Mouse (Mus musculus) neural tube, embryonic 14.5 days (tissue): Measurements from ENCODE around the gene Hist2h3c1. TPM values are rescaled to one million over a fixed set of nuclear protein-coding genes. Genes with fewer than 3 reads are reported as not detected.
"Not testable (repeated sequence)": the region's sequence is repeated elsewhere in the genome, so short reads cannot be mapped to it uniquely, and the experiment has no call there.

Source experiments
- ATAC-seq: fragments of 200-750 bp; cut with Nextera tagmentation; 2 replicates; pipeline ENCODE4 v1.8.0; 2017; ENCODE audit warnings: low read depth, mild to moderate bottlenecking, moderate TSS enrichment, moderate library complexity
- H3K27ac ChIP-seq: fragments of 300-500 bp; sonication (generic); 2 replicates; pipeline ENCODE4 v1.5.1; 2014; ENCODE audit warnings: low read depth, mild to moderate bottlenecking, control low read depth, low read length, moderate library complexity, mixed read lengths
- H3K27me3 ChIP-seq: fragments of 300-500 bp; sonication (generic); 2 replicates; pipeline ENCODE4 v1.6.1; 2014; ENCODE audit warnings: low read length; ENCODE audit not compliant: control insufficient read depth, insufficient read depth
- H3K36me3 ChIP-seq: fragments of 300-500 bp; sonication (generic); 2 replicates; pipeline ENCODE4 v1.6.1; 2014; ENCODE audit warnings: low read length, mixed read lengths; ENCODE audit not compliant: control insufficient read depth, insufficient read depth
- H3K4me1 ChIP-seq: fragments of 300-500 bp; sonication (generic); 2 replicates; pipeline ENCODE4 v1.6.1; 2014; ENCODE audit warnings: low read length; ENCODE audit not compliant: control insufficient read depth, insufficient read depth
- H3K4me2 ChIP-seq: fragments of 300-500 bp; sonication (generic); 2 replicates; pipeline ENCODE4 v1.6.1; 2014; ENCODE audit warnings: mild to moderate bottlenecking, low read depth, low read length, control low read depth
- H3K4me3 ChIP-seq: fragments of 300-500 bp; sonication (generic); 2 replicates; pipeline ENCODE4 v1.5.1; 2014; ENCODE audit warnings: low read depth, low read length, control low read depth, mixed read lengths
- H3K9ac ChIP-seq: fragments of 300-500 bp; sonication (generic); replicated peaks from 2 replicates; pipeline ENCODE4 v1.6.1; 2014; ENCODE audit warnings: low read depth, mild to moderate bottlenecking, control low read depth, low read length, mixed read lengths
- H3K9me3 ChIP-seq: fragments of 300-500 bp; sonication (generic); 2 replicates; pipeline ENCODE4 v1.6.1; 2016; ENCODE audit warnings: low read length; ENCODE audit not compliant: control insufficient read depth
- WGBS: fragments of 180-500 bp; shearing (Covaris S2); extraction: QIAGEN DNeasy Blood & Tissue Kit; methylation state at CpG from one replicate; pipeline ENCODE4 v1.1.7; 2014; 5-methylcytosine and 5-hydroxymethylcytosine counted together
- polyA plus RNA-seq: library from polyadenylated mRNA; unstranded; fragments of >200 nt; fragmentation: Nextera tagmentation; extraction: Ambion mirVana; gene quantifications from 2 replicates; pipeline ENCODE4 v1.2.1, GENCODE M21; 2014

Gene Hist2h3c1
- polyA plus RNA-seq, 1 experiment from 2014 or later = 0.67 TPM

GRCm38 (mm10) chr3:96230910-96231757 is 15.4 kb upstream of the Hist2h3c1 start:
- Histone ChIP-seq H3K9me3 (no peaks in the 10 kb centered on the region), H3K9ac (no peak overlapping the region), H3K27me3 (no peaks in the 10 kb centered on the region), H3K4me2 (no peak overlapping the region), H3K36me3 (no peaks in the 10 kb centered on the region), H3K27ac (no peak overlapping the region), H3K4me1 (no peaks in the 10 kb centered on the region), H3K4me3 (no peak overlapping the region)
- ATAC-seq = no peak
- WGBS = 73% methylated on average over 4 of the region's 4 CpGs

DNA sequence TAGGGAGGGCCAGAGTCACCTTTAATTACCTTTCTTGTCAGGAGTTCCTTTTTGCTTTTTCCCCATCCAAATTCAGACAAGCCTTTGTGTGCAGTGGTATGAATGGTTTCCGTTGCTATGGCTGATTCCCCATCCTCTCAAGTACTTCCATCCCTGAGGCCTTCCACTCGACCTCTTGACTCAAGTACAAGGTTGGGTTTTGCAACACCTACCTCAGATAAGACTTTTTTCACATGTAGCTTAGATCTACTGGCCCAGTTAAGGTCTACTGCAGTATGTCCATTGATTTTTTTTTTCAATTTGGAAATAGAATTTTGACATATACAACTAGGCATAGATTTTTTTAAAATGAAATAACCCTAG is 14.7 kb upstream of the Hist2h3c1 start:
- ATAC-seq = no peak
- WGBS = 65% methylated on average over 2 of the region's 2 CpGs
- no peak overlapping the region for H3K4me3 ChIP-seq

DNA sequence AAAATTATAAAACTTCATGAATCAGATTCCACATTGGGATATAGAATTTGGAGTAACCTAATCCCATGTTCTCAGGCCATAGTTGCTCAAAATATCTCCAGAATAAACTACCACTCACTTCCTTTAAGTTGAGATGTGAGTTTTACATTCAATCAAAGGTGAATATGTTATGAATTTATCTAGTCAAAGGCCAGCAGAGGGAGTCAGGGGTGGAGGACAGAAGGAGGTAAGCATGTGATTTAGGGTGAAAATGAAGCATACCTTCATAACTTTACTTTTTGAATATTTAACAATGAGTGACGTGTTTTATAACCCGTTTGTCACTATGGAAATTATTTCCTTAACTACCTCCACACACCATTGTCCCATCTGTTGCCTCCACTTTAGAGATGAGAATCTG is 11.6 kb upstream of the Hist2h3c1 start:
- no peak overlapping the region for H3K27ac ChIP-seq
- no peaks in the 10 kb centered on the region for H3K36me3 ChIP-seq
- no peak overlapping the region for H3K9ac ChIP-seq
- 91% methylated on average over 2 of the region's 2 CpGs for WGBS
- no peak for ATAC-seq
- H3K9me3 ChIP-seq = no peaks in the 10 kb centered on the region
- H3K4me2 ChIP-seq = no peak overlapping the region
- H3K4me3 ChIP-seq = no peak overlapping the region
- H3K4me1 ChIP-seq = 0 out of 2 replicates have a peak, but pooled peaks cover 3% of the 10 kb centered on the region
- H3K27me3 ChIP-seq = no peaks in the 10 kb centered on the region

More for the DNA sequence above, 14.7 kb upstream of the Hist2h3c1 start:
- Histone ChIP-seq H3K4me2 (no peak overlapping the region), H3K27me3 (no peaks in the 10 kb centered on the region), H3K36me3 (no peaks in the 10 kb centered on the region), H3K9ac (no peak overlapping the region), H3K27ac (no peak overlapping the region), H3K4me1 (no peaks in the 10 kb centered on the region), H3K9me3 (no peaks in the 10 kb centered on the region)

- 83% methylated on average over 3 of the region's 3 CpGs for WGBS
- Histone ChIP-seq H3K27ac (no peak overlapping the region), H3K9me3 (no peaks in the 10 kb centered on the region), H3K4me2 (no peak overlapping the region), H3K9ac (no peak overlapping the region), H3K4me3 (no peak overlapping the region), H3K36me3 (no peaks in the 10 kb centered on the region), H3K4me1 (peaks cover 5% of the 10 kb centered on the region; the same call in 1 of the 2 replicates), H3K27me3 (no peaks in the 10 kb centered on the region)
- ATAC-seq = no peak
Observed at GRCm38 (mm10) chr3:96235836-96236235, 10.6 kb upstream of the Hist2h3c1 start.

DNA sequence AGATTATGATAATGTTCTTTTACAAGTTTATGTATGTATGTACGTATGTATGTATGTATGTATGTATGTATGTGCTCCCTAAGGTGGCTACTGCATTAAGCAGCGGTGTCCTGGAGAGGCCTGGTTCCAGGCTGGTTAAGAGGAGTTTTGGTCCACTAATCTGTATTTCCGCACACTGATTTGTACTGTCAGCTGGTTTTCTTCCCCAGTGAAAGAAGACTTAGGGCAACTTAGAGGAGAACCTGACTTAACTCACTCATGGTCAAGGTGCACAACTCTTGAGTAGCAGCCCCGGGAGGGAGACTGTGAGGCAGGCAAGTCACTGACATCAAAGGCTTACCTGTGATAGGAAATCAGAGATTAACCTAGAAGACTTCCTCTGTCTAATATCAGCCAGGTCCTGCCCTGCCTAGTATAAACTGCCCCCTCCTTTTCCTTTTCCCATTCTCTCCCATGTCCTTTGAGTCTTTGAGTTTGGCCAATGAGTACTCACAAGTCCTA is 9.6 kb upstream of the Hist2h3c1 start:
- Histone ChIP-seq H3K4me1 (peaks cover 6% of the 10 kb centered on the region; the same call in 1 of the 2 replicates), H3K9me3 (no peaks in the 10 kb centered on the region), H3K27me3 (no peaks in the 10 kb centered on the region), H3K9ac (no peak overlapping the region), H3K4me3 (no peak overlapping the region), H3K36me3 (no peaks in the 10 kb centered on the region), H3K27ac (no peak overlapping the region), H3K4me2 (peak overlapping the region; percentile 3; the same call in 1 of the 2 replicates)
- 85% methylated on average over 4 of the region's 4 CpGs for WGBS
- ATAC-seq = no peak

GRCm38 (mm10) chr3:96237335-96237903 is 9.1 kb upstream of the Hist2h3c1 start:
- Histone ChIP-seq H3K27ac (no peak overlapping the region), H3K36me3 (no peaks in the 10 kb centered on the region), H3K9me3 (no peaks in the 10 kb centered on the region), H3K4me2 (peak overlapping the region; percentile 27; the same call in 1 of the 2 replicates), H3K27me3 (no peaks in the 10 kb centered on the region), H3K4me1 (peaks cover 6% of the 10 kb centered on the region; the same call in 1 of the 2 replicates), H3K9ac (no peak overlapping the region), H3K4me3 (peak overlapping the region; percentile 15; the same call in 1 of the 2 replicates)
- 26% methylated on average over 7 of the region's 7 CpGs for WGBS
- ATAC-seq = no peak

DNA sequence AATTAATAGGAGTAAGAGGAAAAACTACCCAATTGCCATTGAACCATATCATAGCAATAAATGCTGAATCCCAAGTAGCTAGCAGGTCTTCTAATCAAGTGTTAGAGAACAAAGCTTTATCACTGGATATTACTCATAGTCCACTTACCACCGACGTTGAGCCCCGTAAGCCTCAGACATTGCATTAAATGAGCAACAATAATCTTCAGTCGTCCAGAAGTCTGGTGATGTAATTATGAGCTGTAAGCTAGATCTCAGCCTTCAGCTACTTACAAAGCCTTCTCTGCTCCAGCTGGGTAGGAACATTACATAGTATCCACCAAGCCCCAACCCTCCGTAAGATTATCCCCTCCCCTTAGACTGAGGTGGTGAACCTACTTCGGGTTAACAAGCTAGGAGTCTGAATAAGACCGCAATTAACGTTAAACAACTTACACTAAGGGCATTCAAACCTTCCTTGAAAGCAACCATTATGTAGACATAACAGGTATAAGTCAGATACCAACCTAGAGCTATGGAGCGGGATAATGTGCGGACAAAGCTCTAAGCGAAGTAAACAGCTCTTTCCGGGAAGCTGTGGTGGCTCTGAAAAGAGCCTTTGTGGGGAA is 8.5 kb upstream of the Hist2h3c1 start:
- ATAC-seq = no peak
- no peaks in the 10 kb centered on the region for H3K27me3 ChIP-seq
- 1% methylated on average over 12 of the region's 12 CpGs for WGBS
- H3K4me2 ChIP-seq = peak overlapping the region; percentile 27
- peaks cover 6% of the 10 kb centered on the region; the same call in 1 of the 2 replicates for H3K4me1 ChIP-seq
- H3K4me3 ChIP-seq = peak overlapping the region; percentile 15; the same call in 1 of the 2 replicates
- H3K9ac ChIP-seq = no peak overlapping the region
- no peaks in the 10 kb centered on the region for H3K9me3 ChIP-seq
- no peaks in the 10 kb centered on the region for H3K36me3 ChIP-seq
- no peak overlapping the region for H3K27ac ChIP-seq

GRCm38 (mm10) chr3:96238954-96239793 is 7.3 kb upstream of the Hist2h3c1 start, which contains the start of gene Hist2h3c2:
Gene Hist2h3c2 (minus strand): TSS chr3:96239127.
- not testable (repeated sequence) for H3K36me3 ChIP-seq
- WGBS = under 1% methylated on average over 10 of the region's 68 CpGs

More at GRCm38 (mm10) chr3:96238954-96239793, 7.3 kb upstream of the Hist2h3c1 start, which contains the start of gene Hist2h3c2:
- H3K4me1 ChIP-seq, H3K27ac ChIP-seq, H3K27me3 ChIP-seq, H3K9ac ChIP-seq, H3K9me3 ChIP-seq: not testable (repeated sequence)
- peak within 1 kb of the TSS; percentile 20; the same call in 1 of the 2 replicates for H3K4me3 ChIP-seq
- H3K4me2 ChIP-seq = peak within 1 kb of the TSS; percentile 31
- ATAC-seq = peak; percentile 86
